Mouse (Mus musculus) urinary bladder, postnatal 36 days (tissue): Measurements from ENCODE around the gene Mpi.
A peak's percentile ranks its signal among the peaks of the same experiment; 100 is the strongest.

Source experiments
- DNase-seq, 2 experiments: peaks; one replicate each; pipeline ENCODE4 v3.0.0; 2022; ENCODE audit warnings: low spot score in 2 of 2, mixed read lengths in 1 of 2

The Mpi gene

GRCm38 (mm10) chr9:57561711-57562099 is 9.1 kb upstream of the Mpi start:
- DNase-seq = no peak

- peak; percentile 94 for DNase-seq
Observed at GRCm38 (mm10) chr9:57560861-57561710, 8.5 kb upstream of the Mpi start, which contains the start of gene Scamp2. TSS of gene Scamp2 (plus strand) at chr9:57560943.

GRCm38 (mm10) chr9:57560263-57560662 is 7.7 kb upstream of the Mpi start:
- DNase-seq = no peak

- no peak for DNase-seq
Observed at GRCm38 (mm10) chr9:57559568-57559967, 7.0 kb upstream of the Mpi start.

GRCm38 (mm10) chr9:57558625-57559024 is 6.1 kb upstream of the Mpi start:
- DNase-seq = no peak

- no peak for DNase-seq
Observed at GRCm38 (mm10) chr9:57557215-57557614, 4.7 kb upstream of the Mpi start.

- DNase-seq = no peak
Observed at GRCm38 (mm10) chr9:57554753-57555152, 2.2 kb upstream of the Mpi start.

GRCm38 (mm10) chr9:57553119-57553518 is 556 bp upstream of the Mpi start:
- no peak for DNase-seq

- DNase-seq = no peak
Observed at GRCm38 (mm10) chr9:57550126-57550862, 2.3 kb downstream of the Mpi start.

GRCm38 (mm10) chr9:57549186-57549585 is 3.4 kb downstream of the Mpi start:
- no peak for DNase-seq

- DNase-seq = no peak
Observed at GRCm38 (mm10) chr9:57547869-57548268, 4.7 kb downstream of the Mpi start.

- peak in 1 of 2 experiments; percentile 58 for DNase-seq
Observed at GRCm38 (mm10) chr9:57547287-57547686, 5.3 kb downstream of the Mpi start.

GRCm38 (mm10) chr9:57543951-57544350 is 8.6 kb downstream of the Mpi start:
- DNase-seq = no peak

- peak in 1 of 2 experiments; percentile 37 for DNase-seq
Observed at GRCm38 (mm10) chr9:57541312-57541711, 11.3 kb downstream of the Mpi start.

GRCm38 (mm10) chr9:57539550-57539949 is 13.0 kb downstream of the Mpi start:
- no peak for DNase-seq

GRCm38 (mm10) chr9:57537728-57538181 is 14.8 kb downstream of the Mpi start:
- DNase-seq = peak in 1 of 2 experiments; percentile 18

GRCm38 (mm10) chr9:57537044-57537727 is 15.4 kb downstream of the Mpi start, which contains the start of gene Fam219b:
TSS of gene Fam219b (plus strand) at chr9:57537528.
- DNase-seq = peak; percentile 84 to 92

GRCm38 (mm10) chr9:57536362-57536761 is 16.2 kb downstream of the Mpi start:
- DNase-seq = no peak

GRCm38 (mm10) chr9:57531946-57532345 is 20.6 kb downstream of the Mpi start:
- no peak for DNase-seq

- DNase-seq = no peak
Observed at GRCm38 (mm10) chr9:57526435-57526834, 26.1 kb downstream of the Mpi start.

- DNase-seq = no peak
Observed at GRCm38 (mm10) chr9:57525516-57525915, 27.0 kb downstream of the Mpi start.

- no peak for DNase-seq
Observed at GRCm38 (mm10) chr9:57524439-57524838, 28.1 kb downstream of the Mpi start.
